Mouse (Mus musculus) neural tube, embryonic 10.5 days (tissue): Measurements from ENCODE around the gene Flot1.

ENCODE experiments used
- DNase-seq: peaks from one replicate; pipeline ENCODE4 v3.0.0-alpha.2; 2017; ENCODE audit warnings: low spot score; ENCODE audit errors: extremely low spot score

Gene Flot1

DNA sequence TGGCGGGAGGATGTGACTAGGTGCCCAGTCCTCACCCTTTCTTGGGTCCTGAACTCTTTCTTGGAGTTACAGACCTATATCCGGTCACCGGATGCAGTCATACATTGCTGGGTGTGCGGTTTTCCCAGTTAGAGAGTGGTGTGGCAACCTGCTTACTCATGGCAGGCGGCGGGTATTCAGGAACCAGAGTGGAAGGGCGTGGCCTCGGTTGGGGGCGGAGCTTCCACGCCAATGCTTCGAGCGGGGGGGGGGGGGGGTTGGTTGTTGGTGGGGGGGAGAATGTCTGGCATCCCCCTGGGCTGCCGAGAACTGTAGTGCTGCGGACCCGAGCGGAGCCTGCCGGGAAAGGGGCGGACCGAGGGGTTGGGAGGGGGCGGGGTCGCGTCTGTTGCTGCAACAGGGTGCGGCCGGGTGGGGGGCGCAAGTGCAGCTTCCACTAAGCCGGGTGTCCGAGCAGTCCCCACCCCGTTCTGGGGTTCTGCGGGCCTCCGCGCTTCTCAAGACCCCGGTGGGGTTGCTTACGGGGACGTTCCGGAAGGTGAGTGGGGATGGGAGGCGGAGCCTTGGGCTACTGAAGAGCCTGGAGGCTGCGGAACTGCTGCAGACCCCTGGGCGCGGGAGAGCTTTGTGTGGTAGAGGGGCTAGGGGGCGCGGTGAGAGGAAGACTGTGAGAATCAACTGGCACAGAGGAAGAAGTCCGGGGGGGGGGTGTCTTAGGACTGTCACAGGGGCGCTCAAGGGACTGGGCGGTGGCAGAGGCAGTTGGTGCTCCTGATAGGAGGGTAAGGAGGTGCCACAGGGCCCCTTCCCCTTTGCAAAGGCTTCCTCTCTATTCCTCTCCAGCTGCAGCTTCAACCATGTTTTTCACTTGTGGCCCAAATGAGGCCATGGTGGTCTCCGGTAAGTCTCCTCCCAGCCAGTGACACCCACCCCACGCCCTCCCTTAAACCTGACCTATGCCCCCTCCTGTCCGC is at the start of gene Flot1:
TSS of gene Flot1 (plus strand) at position 267 of the 974 bp plus-strand sequence.
- DNase-seq, result peak; percentile 94

DNA sequence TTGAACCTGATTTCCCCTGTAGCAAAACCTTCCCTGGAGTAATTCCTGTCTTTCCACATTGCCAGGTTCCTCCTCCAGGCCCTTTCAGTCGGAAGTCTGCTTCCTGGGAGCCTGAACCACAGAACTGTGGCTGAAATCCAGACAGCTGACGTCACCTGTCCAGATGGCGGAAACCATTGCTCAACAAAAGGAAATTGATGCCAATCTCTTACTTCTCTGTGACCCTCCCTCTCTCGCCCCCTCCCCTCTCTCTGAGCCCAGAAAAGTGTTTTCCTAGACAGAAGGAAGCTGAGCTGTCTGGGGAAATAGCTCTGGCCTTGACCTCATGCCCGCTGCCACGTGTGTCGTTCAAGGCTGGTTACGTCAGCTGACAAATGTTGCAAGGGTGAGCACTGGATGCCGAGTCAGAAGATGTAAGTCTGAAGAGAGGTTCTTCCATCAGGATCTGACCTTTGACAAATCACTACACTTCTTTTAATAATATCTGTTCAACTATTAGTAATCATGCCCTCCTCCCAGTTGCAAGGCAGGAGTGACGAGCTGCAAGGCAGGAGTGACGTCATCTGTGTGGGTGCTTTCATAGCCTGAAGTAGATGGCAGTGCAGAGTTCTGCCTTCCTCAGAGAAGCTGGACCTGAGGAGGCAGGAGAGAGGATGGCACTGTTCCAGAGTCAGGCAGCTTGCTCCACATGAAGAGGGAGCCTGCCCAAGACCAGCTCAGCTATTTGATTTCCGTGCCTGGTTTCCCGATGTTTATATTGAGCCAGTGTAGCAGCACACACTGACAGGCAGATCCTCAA is 46.0 kb upstream of the Flot1 start:
- peak; percentile 21 for DNase-seq

DNA sequence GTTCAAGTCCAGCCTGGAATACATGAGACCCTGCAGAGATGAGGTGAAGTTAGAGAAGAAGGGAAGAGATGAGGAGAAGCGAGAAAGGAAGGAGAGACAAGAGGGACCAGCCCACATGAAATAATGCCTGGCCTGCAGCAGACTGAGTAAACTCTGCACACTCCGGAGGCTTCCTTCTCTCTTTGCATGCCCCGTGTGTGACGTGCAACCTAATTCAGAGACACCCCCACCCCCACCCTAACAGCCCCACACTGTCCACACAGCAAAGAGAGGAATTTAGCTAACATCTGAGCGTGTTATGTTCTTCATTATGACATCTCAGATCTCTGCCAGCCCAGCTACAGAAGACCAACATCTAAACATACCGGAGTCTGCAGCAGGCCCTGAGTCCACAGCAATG is 44.1 kb upstream of the Flot1 start:
- no peak for DNase-seq

- DNase-seq, result no peak
These were observed 43.4 kb upstream of the Flot1 start for GRCm38 (mm10) chr17:35779466-35780205.

DNA sequence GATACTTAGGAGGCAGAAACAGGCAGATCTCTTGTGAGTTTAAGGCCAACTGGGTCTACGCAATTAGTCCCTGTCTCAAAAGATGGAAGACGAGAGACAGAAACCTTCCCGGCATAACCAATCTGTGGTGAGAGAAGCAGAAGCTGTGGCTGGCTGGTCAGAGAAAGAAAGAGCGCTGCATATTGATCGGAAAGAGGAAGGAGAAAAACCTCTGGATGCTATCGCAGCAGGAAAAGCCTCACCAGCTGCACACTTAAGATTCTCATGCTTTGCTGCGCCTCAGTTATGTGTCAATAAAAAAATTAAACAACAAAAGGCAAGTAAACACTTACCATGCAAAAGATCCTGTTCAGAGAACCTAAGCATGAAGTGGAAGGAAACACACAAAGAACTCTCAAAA is 42.7 kb upstream of the Flot1 start:
- no peak for DNase-seq

DNA sequence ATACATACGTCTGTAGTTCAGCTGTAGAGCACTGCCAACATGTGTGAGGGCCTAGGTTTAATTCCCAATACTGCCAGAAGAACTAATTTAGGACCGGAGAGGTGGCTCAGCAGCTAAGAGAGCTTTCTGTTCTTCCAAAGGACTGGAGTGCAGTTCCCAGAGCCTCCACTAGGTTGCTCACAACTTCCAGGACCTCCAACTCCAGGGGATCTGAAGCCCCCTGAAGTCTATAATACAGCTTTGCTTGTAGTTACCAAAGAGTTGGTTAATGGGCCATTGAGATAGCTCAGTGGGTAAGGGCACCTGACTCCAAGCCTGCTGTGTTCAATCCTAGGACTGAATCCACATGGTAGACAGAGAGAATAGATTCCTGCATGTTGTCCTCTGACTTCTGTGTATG is 40.6 kb upstream of the Flot1 start:
- DNase-seq, result no peak

- DNase-seq, result no peak
These were observed 40.1 kb upstream of the Flot1 start for GRCm38 (mm10) chr17:35782924-35783323.

GRCm38 (mm10) chr17:35783944-35784343 is 39.1 kb upstream of the Flot1 start:
- no peak for DNase-seq

- DNase-seq, result no peak
These were observed 37.9 kb upstream of the Flot1 start for GRCm38 (mm10) chr17:35785140-35785539.

- DNase-seq, result no peak
These were observed 35.5 kb upstream of the Flot1 start for GRCm38 (mm10) chr17:35787493-35787892.

GRCm38 (mm10) chr17:35788025-35788424 is 35.0 kb upstream of the Flot1 start:
- DNase-seq, result no peak

DNA sequence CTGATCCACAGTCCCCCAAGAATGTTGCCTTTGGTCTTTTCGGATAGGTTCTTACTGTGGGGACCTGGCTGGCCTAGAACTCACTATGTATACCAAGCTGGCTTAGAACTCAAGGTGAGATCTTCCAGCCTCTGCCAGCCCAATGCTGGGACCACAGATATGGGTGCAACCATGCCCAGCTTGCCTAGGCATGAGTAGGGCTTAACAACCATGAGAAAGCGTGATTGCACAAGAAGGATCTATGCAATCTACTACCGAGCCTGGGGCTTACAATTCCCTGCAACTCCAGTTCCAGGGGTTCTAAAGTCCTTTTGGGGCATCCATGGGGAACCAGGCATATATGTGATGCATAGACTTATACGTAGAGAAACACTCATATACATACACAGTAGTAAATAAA is 32.1 kb upstream of the Flot1 start:
- DNase-seq, result no peak

DNA sequence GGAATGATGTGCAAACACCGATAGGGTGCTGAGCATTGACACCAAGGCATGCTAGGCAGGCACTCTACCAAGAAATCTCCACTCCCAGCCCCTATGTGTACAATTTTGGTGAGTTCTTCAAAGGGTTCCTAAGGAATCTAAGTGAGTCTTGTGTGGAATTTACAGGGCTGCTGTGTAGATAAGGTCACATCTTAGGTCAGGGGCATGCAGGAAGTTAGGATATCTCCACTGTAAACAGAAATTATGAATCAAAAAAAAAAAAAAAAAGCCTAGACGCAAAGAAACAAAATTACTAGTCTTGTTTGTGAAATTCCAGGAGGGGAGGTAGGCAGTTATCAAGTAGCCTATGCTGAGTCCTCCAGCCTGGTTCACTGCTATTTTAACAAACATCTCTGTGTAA is 30.2 kb upstream of the Flot1 start:
- DNase-seq, result no peak

- no peak for DNase-seq
These were observed 27.9 kb upstream of the Flot1 start for GRCm38 (mm10) chr17:35795099-35795498.

DNA sequence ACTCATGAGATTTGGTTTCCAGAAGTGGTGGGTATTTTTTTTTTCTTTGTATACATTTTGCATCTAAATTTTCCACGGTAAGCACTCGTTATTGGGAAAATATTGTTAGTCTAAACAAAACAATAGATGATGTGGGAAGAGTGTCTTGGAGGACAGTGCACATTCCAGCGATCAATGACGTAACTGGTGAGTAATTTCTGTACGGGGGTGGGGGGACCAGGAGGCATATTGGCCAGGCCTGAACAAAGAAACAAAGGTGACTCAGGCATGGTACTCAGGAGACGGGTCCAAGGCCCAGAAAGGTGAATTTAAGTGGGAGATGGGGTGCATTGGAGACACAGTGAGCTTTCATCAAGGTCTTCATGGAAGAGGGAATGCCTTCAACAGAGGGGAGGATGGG is 27.4 kb upstream of the Flot1 start:
- DNase-seq, result no peak

GRCm38 (mm10) chr17:35796835-35797234 is 26.2 kb upstream of the Flot1 start:
- DNase-seq, result no peak

- DNase-seq, result no peak
These were observed 22.1 kb upstream of the Flot1 start for GRCm38 (mm10) chr17:35800905-35801304.

DNA sequence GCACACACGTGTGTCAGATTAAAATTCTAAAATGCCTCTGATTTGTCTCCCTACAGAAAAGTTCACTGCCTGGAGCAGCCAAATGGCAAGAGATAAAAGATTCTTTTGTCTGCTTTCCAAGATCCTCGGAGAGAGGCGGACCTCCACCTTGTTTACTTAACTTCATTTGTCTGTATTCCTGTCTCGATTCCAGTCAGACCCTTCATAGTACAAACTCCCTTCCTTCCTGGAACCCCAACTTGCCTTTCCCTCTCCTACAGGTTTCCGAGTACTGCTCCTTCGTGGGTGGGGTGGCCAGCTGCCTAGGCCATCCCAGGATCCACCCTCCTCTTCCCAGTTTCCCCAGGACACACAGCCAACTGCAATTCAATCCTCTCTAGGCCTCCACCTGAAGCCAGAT is 20.0 kb upstream of the Flot1 start:
- no peak for DNase-seq

- no peak for DNase-seq
These were observed 19.1 kb upstream of the Flot1 start for GRCm38 (mm10) chr17:35803858-35804399.

GRCm38 (mm10) chr17:35808073-35808472 is 15.0 kb upstream of the Flot1 start:
- no peak for DNase-seq

DNA sequence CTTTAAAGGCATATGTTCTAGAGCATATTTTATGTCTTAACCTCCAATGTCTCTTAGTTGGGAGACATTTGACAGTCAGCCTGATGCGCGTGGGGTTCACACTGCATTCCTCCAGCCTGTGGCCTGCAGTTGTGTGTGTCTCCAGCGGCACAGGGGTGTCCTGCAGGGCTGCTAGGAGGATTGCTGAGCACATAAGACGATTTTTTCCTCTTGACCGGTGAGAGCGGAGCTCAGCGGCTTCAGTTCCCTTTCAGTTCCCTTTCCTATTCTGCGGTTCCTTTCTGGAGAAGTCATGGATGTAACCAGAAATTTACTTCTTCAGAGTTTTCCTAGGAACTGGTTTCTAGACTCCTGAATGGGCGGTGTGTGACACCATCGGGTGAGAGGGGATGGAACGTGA is 13.6 kb upstream of the Flot1 start:
- DNase-seq, result no peak
